Mouse (Mus musculus) cerebellum, adult 11-12 months (tissue): ENCODE measurements around the gene Dennd1a.

Source experiments
- DNase-seq: peaks from one replicate; pipeline ENCODE4 v3.0.0; 2022

The Dennd1a gene

GRCm38 (mm10) chr2:38221461-38221860, 65.7 kb downstream of the Dennd1a start:
- no peak for DNase-seq

- DNase-seq, result no peak
These were observed 66.3 kb downstream of the Dennd1a start for GRCm38 (mm10) chr2:38220687-38221435.

- no peak for DNase-seq
These were observed 67.5 kb downstream of the Dennd1a start for GRCm38 (mm10) chr2:38219666-38220065.

- no peak for DNase-seq
These were observed 74.1 kb downstream of the Dennd1a start for GRCm38 (mm10) chr2:38213041-38213440.

- no peak for DNase-seq
These were observed 75.8 kb downstream of the Dennd1a start for GRCm38 (mm10) chr2:38211426-38211825.

GRCm38 (mm10) chr2:38207752-38208151, 79.4 kb downstream of the Dennd1a start:
- DNase-seq, result no peak

- no peak for DNase-seq
These were observed 81.9 kb downstream of the Dennd1a start for GRCm38 (mm10) chr2:38205281-38205680.

GRCm38 (mm10) chr2:38204696-38205095, 82.5 kb downstream of the Dennd1a start:
- DNase-seq, result no peak

- DNase-seq, result no peak
These were observed 89.1 kb downstream of the Dennd1a start for GRCm38 (mm10) chr2:38198072-38198471.

GRCm38 (mm10) chr2:38196199-38197060, 90.8 kb downstream of the Dennd1a start:
- DNase-seq, result no peak

GRCm38 (mm10) chr2:38192007-38192406, 95.2 kb downstream of the Dennd1a start:
- no peak for DNase-seq

GRCm38 (mm10) chr2:38191601-38192000, 95.6 kb downstream of the Dennd1a start:
- DNase-seq, result no peak

GRCm38 (mm10) chr2:38186438-38186837, 100.8 kb downstream of the Dennd1a start:
- no peak for DNase-seq

GRCm38 (mm10) chr2:38184977-38185376, 102.2 kb downstream of the Dennd1a start:
- DNase-seq, result no peak

GRCm38 (mm10) chr2:38183881-38184280, 103.3 kb downstream of the Dennd1a start:
- DNase-seq, result no peak

- no peak for DNase-seq
These were observed 104.9 kb downstream of the Dennd1a start for GRCm38 (mm10) chr2:38182283-38182682.

- DNase-seq, result no peak
These were observed 109.6 kb downstream of the Dennd1a start for GRCm38 (mm10) chr2:38177583-38177978.

GRCm38 (mm10) chr2:38176870-38177582, 110.2 kb downstream of the Dennd1a start:
- DNase-seq, result no peak

GRCm38 (mm10) chr2:38175276-38175675, 111.9 kb downstream of the Dennd1a start:
- no peak for DNase-seq

GRCm38 (mm10) chr2:38168606-38169005, 118.6 kb downstream of the Dennd1a start:
- DNase-seq, result no peak

- DNase-seq, result no peak
These were observed 121.2 kb downstream of the Dennd1a start for GRCm38 (mm10) chr2:38165966-38166365.

- no peak for DNase-seq
These were observed 122.7 kb downstream of the Dennd1a start for GRCm38 (mm10) chr2:38164326-38165035.

GRCm38 (mm10) chr2:38162486-38162885, 124.7 kb downstream of the Dennd1a start:
- DNase-seq, result no peak
